Mouse (Mus musculus) macrophage (primary cell): ENCODE data around the gene Zmynd12. TPM values are rescaled to one million over a fixed set of nuclear protein-coding genes. Genes with fewer than 3 reads are reported as not detected.

ENCODE experiments used
- H3K27ac ChIP-seq: fragments of 350-480 bp; formaldehyde crosslinking; 2 replicates; pipeline ENCODE4 v1.9.0; 2021
- H3K36me3 ChIP-seq: fragments of 350-480 bp; formaldehyde crosslinking; 2 replicates; pipeline ENCODE4 v1.9.0; 2021; ENCODE audit errors: inconsistent target
- H3K4me3 ChIP-seq: fragments of 350-480 bp; formaldehyde crosslinking; 2 replicates; pipeline ENCODE4 v1.9.0; 2021; ENCODE audit errors: inconsistent target
- H3K79me2 ChIP-seq: fragments of 350-480 bp; formaldehyde crosslinking; 2 replicates; pipeline ENCODE4 v1.9.0; 2021; ENCODE audit errors: inconsistent target
- WGBS: methylation state at CpG from one replicate; pipeline ENCODE4 v1.1.7; 2026; ENCODE audit warnings: inconsistent platforms; ENCODE audit not compliant: missing documents; 5-methylcytosine and 5-hydroxymethylcytosine counted together
- polyA plus RNA-seq: library from polyadenylated mRNA; stranded (reverse); fragments of 250-400 nt; gene quantifications from 3 replicates; pipeline ENCODE4 v1.2.4, GENCODE M21; 2018; ENCODE audit warnings: inconsistent platforms
- total RNA-seq, 78 experiments: library from RNA; depleted of rRNA; stranded (reverse); fragments of 250-400 nt; gene quantifications; 1 replicate in 9 of 78; 2 replicates in 24 of 78; 3 replicates in 43 of 78; 4 replicates in 2 of 78; pipeline ENCODE4 v1.2.4; 2018; ENCODE audit warnings: inconsistent platforms in 56 of 78

Zmynd12 gene
- total RNA-seq (2018; cell fraction: chromatin; rRNA removed) = not detected
- under 1 TPM in 1 of 26 experiments, not detected in 25; 0.15 TPM for total RNA-seq (2018; cell fraction: cytosol; rRNA removed)
- not detected for total RNA-seq (2018; cell fraction: nucleus; rRNA removed)
- not detected in 3 replicates for polyA plus RNA-seq

- H3K27ac ChIP-seq = peak within 1 kb of the TSS; percentile 69
Observed at GRCm38 (mm10) chr4:119422294-119422964, at the start of gene Zmynd12, which contains the start of gene Ppcs. Gene Zmynd12 (plus strand): TSS chr4:119422814. Gene Ppcs (minus strand): TSS chr4:119422420.

GRCm38 (mm10) chr4:119381471-119382190 lies 41.0 kb upstream of the Zmynd12 start:
- Histone ChIP-seq H3K36me3 (no peaks in the 10 kb centered on the region), H3K79me2 (no peaks in the 10 kb centered on the region), H3K4me3 (no peak overlapping the region), H3K27ac (no peak overlapping the region)
- 75% methylated on average over 7 of the region's 7 CpGs for WGBS

More at GRCm38 (mm10) chr4:119422294-119422964, at the start of gene Zmynd12, which contains the start of gene Ppcs:
- Histone ChIP-seq H3K79me2 (no peaks in the 10 kb centered on the region), H3K4me3 (peak within 1 kb of the TSS; percentile 54), H3K36me3 (no peaks in the 10 kb centered on the region)
- WGBS = 1% methylated on average over 47 of the region's 52 CpGs

GRCm38 (mm10) chr4:119389184-119389583 lies 33.4 kb upstream of the Zmynd12 start:
- WGBS = 76% methylated on average over 3 of the region's 3 CpGs
- no peak overlapping the region for H3K27ac ChIP-seq
- H3K36me3 ChIP-seq = no peaks in the 10 kb centered on the region
- no peak overlapping the region for H3K4me3 ChIP-seq
- no peaks in the 10 kb centered on the region for H3K79me2 ChIP-seq

- Histone ChIP-seq H3K36me3 (no peaks in the 10 kb centered on the region), H3K79me2 (no peaks in the 10 kb centered on the region), H3K27ac (no peak overlapping the region), H3K4me3 (no peak overlapping the region)
- 100% methylated on average over 1 of the region's 1 CpGs for WGBS
Observed at GRCm38 (mm10) chr4:119390369-119390768, 32.2 kb upstream of the Zmynd12 start.

GRCm38 (mm10) chr4:119398751-119399150 lies 23.9 kb upstream of the Zmynd12 start:
- Histone ChIP-seq H3K27ac (no peak overlapping the region), H3K79me2 (no peaks in the 10 kb centered on the region), H3K36me3 (no peaks in the 10 kb centered on the region), H3K4me3 (no peak overlapping the region)
- WGBS = 89% methylated on average over 7 of the region's 7 CpGs

- no peak overlapping the region for H3K4me3 ChIP-seq
- no peaks in the 10 kb centered on the region for H3K79me2 ChIP-seq
- no peak overlapping the region for H3K27ac ChIP-seq
- 59% methylated on average over 7 of the region's 7 CpGs for WGBS
- H3K36me3 ChIP-seq = no peaks in the 10 kb centered on the region
Observed at GRCm38 (mm10) chr4:119400896-119401295, 21.7 kb upstream of the Zmynd12 start.

- Histone ChIP-seq H3K27ac (no peak overlapping the region), H3K4me3 (no peak overlapping the region), H3K79me2 (no peaks in the 10 kb centered on the region), H3K36me3 (no peaks in the 10 kb centered on the region)
- WGBS = 96% methylated on average over 2 of the region's 2 CpGs
Observed at GRCm38 (mm10) chr4:119403431-119403830, 19.2 kb upstream of the Zmynd12 start.

GRCm38 (mm10) chr4:119411877-119412650 lies 10.6 kb upstream of the Zmynd12 start:
- Histone ChIP-seq H3K4me3 (no peak overlapping the region), H3K36me3 (no peaks in the 10 kb centered on the region), H3K79me2 (no peaks in the 10 kb centered on the region), H3K27ac (no peak overlapping the region)
- 71% methylated on average over 6 of the region's 12 CpGs for WGBS

- H3K27ac ChIP-seq = no peak overlapping the region
- WGBS = 65% methylated on average over 6 of the region's 6 CpGs
- no peak overlapping the region for H3K4me3 ChIP-seq
- H3K36me3 ChIP-seq = no peaks in the 10 kb centered on the region
- no peaks in the 10 kb centered on the region for H3K79me2 ChIP-seq
Observed at GRCm38 (mm10) chr4:119412791-119413190, 9.8 kb upstream of the Zmynd12 start.

GRCm38 (mm10) chr4:119415072-119415753 lies 7.4 kb upstream of the Zmynd12 start, which contains the start of gene Ccdc30:
Gene Ccdc30 (minus strand): TSS chr4:119415521.
- peak within 1 kb of the TSS; percentile 20; the same call in 1 of the 2 replicates for H3K4me3 ChIP-seq
- H3K36me3 ChIP-seq = no peaks in the 10 kb centered on the region
- WGBS = 2% methylated on average over 49 of the region's 49 CpGs
- H3K27ac ChIP-seq = no peak within 1 kb of the TSS
- no peaks in the 10 kb centered on the region for H3K79me2 ChIP-seq

- no peak overlapping the region for H3K27ac ChIP-seq
- no peaks in the 10 kb centered on the region for H3K79me2 ChIP-seq
- WGBS = 82% methylated on average over 3 of the region's 3 CpGs
- H3K36me3 ChIP-seq = no peaks in the 10 kb centered on the region
- no peak overlapping the region for H3K4me3 ChIP-seq
Observed at GRCm38 (mm10) chr4:119417270-119417669, 5.3 kb upstream of the Zmynd12 start.

- 97% methylated on average over 3 of the region's 3 CpGs for WGBS
- no peak overlapping the region for H3K27ac ChIP-seq
- H3K36me3 ChIP-seq = no peaks in the 10 kb centered on the region
- no peak overlapping the region for H3K4me3 ChIP-seq
- no peaks in the 10 kb centered on the region for H3K79me2 ChIP-seq
Observed at GRCm38 (mm10) chr4:119417894-119418293, 4.7 kb upstream of the Zmynd12 start.

- WGBS = 44% methylated on average over 2 of the region's 3 CpGs
- H3K27ac ChIP-seq = no peak overlapping the region
- peak overlapping the region; percentile 54; the same call in 1 of the 2 replicates for H3K4me3 ChIP-seq
- no peaks in the 10 kb centered on the region for H3K36me3 ChIP-seq
- H3K79me2 ChIP-seq = no peaks in the 10 kb centered on the region
Observed at GRCm38 (mm10) chr4:119421191-119421590, 1.4 kb upstream of the Zmynd12 start.

GRCm38 (mm10) chr4:119421921-119422293 lies 707 bp upstream of the Zmynd12 start:
- Histone ChIP-seq H3K4me3 (peak overlapping the region; percentile 54), H3K36me3 (no peaks in the 10 kb centered on the region), H3K79me2 (no peaks in the 10 kb centered on the region), H3K27ac (no peak overlapping the region)
- 0% methylated on average over 31 of the region's 31 CpGs for WGBS
